Mouse (Mus musculus) lung, postnatal 0 days (tissue): Measurements from ENCODE around the gene Ankrd12.

Experiments used
- CTCF ChIP-seq: IDR thresholded peaks from 2 replicates; pipeline ENCODE4 v1.5.1; 2016; ENCODE audit warnings: antibody characterized with exemption, mild to moderate bottlenecking
- EP300 ChIP-seq: IDR thresholded peaks from 2 replicates; pipeline ENCODE4 v1.6.1; 2016; ENCODE audit warnings: antibody characterized with exemption, mild to moderate bottlenecking, control low read depth

DNA sequence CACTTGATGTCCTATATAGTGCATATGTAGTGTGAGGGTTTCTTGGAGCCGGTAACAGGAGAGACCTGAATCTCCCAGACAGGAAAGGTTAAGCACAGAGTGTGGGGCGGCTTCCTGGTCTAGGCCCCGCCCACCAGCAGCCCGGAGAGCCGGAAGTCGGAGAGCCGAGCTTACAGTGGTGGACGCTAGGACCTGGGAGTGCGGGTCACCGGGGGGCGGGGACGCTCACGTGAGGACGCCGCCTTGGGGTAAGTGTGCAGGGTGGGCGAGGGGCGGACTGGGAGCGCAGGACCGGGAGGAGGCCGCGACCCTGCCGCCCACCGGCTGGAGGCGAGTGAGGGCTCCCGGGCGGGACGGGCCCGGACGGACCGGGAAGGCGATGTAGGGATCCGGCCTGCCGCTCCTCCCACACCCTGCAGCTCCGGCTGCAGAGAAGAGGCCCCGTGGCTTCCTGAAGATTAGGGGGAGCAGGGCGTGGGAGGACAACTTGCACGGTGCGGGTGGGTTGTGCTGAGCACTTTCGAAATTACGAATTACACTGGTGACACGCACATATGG is 34.6 kb upstream of the Ankrd12 start, which contains the start of gene Washc1:
- TF ChIP-seq CTCF (peak; percentile 19), EP300 (no peak; the same call in 1 of the 2 replicates)
